Mouse (Mus musculus) left cerebral cortex, postnatal 4 days (tissue): ENCODE results near the gene Smarca5. TPM values are rescaled to one million over a fixed set of nuclear protein-coding genes. Genes with fewer than 3 reads are reported as not detected.
"Not testable (repeated sequence)": the region's sequence is repeated elsewhere in the genome, so short reads cannot be mapped to it uniquely, and the experiment has no call there.

Experiments used
- DNase-seq: peaks from one replicate; pipeline ENCODE4 v3.0.0-alpha.2; 2022
- intact Hi-C: fragments of 180-260 bp; cut with DNase I; formaldehyde crosslinking; loops from one replicate; pipeline ENCODE4 v1.15.1; 2025
- total RNA-seq, 2 experiments: library from RNA; stranded (reverse); gene quantifications; 2 replicates each; pipeline ENCODE4 v1.2.3; 2021

The Smarca5 gene
- total RNA-seq = 10 to 100 TPM; 47.9 to 51.8 TPM

DNA sequence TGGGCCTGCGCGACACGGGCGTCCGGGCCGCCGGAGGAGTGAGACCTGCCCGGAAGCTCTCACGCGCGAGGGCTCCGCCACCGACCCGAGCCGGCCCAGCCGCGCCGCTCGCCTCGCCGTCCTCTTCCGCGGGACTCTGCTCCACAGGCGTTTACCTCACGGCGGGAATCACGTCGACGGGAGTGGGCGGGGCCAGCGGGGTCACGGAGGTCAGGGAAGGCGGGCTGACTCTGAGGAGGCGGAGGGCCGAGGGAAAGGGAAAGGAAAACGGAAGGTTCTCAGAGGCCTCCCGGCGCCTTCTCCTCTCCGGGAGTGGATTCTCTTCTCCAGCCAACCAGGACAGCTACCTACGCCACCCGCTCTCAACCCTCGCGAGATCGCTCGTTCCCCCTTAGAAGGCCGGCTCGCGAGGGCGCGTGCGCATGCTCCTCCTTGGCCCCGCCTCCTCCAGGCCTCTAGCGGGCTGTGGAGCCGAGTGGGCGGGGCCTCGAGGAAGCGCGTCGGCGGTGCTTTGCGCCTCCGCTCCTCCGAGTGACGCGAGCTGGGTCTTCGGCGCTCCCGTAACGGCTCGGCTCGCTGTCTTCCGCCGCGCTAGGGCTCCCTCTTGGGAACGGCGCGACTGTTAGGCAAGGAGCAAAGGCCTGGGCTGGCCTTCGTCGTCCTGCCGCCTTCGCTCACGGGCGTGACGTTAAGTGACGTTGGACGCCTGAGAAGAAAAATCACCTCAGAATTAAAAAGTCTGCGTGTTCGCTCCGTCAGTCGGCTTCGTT, at the start of gene Smarca5:
Smarca5 (minus strand) TSS at position 343 of the 770 bp plus-strand sequence.
- intact Hi-C loops = not testable (repeated sequence)
- DNase-seq = peak; percentile 95

DNA sequence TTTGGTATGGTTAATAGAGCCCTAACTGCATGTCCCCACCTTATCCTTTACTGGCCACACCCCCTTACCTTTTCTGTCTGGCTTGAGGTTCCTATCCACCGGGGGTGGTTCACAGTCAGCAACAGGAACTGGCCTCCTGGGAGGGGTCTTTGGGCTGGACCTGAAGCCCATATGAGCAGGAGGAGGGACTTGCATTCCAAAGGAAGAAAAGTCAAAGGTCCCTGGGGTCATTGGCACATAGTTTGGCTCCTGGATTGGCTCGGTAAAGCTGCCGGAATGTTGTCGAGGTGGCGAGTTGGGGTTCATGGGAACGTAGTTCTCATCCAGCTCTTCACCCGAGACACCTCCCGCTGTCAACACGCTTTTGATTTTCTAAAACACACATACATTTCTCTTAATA, 45.3 kb upstream of the Smarca5 start:
- intact Hi-C loops = no loop called here
- no peak for DNase-seq

DNA sequence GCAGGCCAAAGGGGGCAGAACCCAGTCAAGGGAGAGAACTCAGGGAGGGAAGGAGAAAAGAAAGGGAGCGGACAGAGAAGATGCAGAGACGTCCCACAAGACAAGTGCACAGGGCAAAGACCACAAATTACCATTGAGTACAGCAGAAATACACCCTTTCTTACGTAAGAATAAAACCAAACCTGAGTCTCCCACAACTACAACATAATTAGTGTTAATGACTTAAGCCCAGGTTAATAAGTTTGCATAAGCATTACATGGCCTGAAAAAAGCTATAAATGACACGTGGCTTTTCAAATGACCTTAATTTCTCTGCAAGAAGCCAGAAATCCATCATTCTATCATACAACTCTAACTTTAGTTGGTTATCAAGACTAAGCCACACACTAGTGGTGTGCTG, 44.0 kb upstream of the Smarca5 start:
- intact Hi-C loops = no loop called here
- no peak for DNase-seq

DNA sequence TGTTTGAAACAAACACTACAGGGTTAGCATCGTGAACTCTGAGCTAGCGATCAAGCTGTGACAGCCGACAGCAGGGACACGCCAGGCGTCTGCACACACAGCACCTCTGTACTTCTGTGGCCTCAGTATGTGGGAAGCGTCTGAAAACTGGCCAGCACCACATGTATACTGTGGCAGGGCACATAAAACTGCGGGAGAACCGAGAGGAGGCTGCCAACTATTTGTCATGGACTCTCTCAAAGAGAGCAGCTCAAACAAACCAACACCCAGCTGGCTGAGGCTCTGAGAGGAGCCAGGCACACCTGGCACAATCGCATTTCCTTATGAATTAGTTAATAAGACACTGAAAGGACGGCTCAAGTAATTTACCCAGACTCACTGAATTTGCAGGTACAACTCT, 42.0 kb upstream of the Smarca5 start:
- intact Hi-C loops = no loop called here
- DNase-seq = peak; percentile 42

DNA sequence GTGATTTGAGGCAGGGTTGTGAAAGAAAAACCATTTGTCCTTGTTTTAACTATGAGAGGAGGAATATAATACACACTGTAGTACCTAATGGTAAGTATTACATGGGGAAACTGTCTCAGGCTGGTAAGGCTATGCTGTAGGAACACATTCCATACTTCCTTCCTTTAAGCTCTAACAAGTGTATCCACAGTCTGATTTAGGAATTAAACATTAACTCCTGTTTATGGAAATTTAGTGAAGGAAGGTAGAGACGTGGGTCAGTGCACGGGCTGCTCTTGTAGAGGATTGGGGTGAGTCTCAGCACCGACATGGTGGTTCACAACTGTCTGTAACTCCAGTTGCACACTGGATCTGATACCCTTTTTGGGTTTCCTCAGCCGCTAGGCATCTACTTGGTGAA, 41.0 kb upstream of the Smarca5 start:
- intact Hi-C loops = no loop called here
- DNase-seq = no peak

DNA sequence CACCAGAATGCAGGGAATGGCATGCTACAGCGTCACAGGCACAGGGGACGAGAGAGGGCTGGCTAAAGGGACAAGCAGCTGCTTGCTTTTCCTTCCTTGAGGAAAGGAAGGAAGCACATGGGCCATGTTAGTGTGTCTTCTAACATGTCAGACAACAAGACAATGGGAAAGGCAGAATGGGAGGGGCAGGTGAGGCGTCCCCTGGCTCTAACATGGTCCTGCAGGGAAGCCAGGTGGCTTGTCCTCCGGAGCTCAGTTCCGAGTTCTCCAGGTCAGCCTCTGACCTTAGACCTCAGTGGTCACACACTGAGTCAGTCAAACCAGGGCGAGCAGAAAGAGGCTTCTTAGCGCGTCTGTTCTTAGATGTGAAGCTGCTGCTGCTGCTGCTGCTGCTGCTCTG, 37.1 kb upstream of the Smarca5 start:
- intact Hi-C loops = no loop called here
- DNase-seq = no peak

DNA sequence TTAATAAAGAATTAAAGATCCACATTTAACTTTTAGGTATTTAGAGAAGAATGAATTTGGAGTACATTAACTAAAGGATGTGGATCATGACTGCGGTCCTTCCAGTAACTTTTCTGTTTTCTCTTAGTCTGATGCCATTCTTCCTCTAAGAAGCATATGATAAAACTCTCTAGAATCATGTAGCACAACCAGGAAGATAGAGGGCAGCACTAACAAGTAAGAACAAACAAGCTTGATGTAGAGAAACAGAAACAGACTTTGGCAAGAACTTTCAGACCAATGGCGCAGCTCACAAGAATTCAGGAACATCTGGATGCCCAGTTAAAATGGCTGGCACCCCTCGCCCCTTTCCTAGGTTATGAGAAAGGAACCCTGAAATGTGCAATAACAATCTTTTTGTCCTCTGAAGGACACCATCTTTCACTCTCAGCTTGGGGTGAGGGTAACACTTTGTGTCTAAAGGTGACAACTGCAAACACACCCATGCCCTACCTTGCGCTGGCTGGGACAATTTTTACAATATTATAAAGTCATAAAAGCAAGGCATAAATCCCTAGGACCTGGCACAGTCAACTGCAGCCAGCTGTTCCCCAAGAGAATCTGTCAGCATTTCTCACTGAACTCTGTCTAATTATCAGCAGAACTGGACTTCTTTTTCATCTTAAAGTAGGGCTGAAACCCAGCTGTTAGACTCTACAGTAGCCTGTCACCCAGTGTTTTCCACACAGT, 33.6 kb upstream of the Smarca5 start:
- DNase-seq = no peak

DNA sequence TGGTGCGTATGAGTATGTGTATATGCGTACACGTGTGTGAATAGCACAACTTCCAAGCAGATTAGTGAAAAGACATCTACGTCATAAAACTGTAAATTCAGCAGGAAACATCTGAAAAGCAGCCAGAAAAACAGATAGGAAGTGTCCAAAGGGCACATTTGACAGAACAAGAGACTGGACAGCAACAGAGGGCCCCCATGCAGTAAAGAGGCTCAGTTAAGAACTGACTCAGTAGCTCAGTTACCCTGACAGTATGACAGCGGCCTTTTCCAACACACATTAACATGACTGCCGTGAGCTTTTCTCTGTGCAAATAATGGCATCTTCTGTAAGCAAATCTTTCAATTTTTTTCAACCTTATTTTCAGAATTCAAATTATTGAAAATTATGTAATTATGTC, 29.2 kb upstream of the Smarca5 start:
- intact Hi-C loops = no loop called here
- DNase-seq = no peak

More for the DNA sequence above, 33.6 kb upstream of the Smarca5 start:
- intact Hi-C loops = loop anchor here (5.0 kb wide), 1 partner anchor 109 kb away; the partner anchor contains the start of gene Gab1

DNA sequence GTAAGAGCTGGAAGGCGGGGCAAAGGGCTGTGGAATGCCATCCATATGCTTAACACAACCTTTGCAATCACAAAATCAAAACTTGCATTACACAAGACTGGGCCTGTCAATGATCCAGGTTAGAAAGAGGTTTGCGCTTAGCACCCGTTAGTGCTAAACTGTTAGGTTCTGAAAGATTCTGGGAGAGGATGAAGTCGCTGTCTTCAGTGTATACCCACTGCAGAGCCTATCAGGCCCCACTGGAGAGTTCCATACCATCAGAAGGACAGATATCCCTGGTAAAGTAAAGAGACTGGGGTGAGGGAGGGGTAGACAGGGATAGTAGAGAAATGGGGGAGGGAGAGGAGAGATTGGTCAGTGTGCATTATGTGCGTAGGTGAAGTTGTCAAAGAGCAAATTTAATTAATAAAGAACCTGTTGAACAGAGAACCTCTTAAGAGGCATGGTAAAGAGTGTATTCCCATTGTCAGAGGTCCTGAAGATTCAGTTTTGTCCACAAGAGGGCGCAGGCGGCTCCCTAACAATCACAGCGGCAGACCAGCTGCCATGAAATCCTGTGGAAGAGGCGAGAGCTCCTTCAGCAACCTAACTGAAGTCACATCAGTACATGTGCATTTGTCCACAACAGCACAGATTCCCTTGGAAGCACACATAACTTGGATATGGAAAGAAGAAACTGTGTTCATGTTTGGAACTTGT, 13.9 kb upstream of the Smarca5 start:
- peak; percentile 84 for DNase-seq
- intact Hi-C loops = loop anchor here (5.0 kb wide), 2 partner anchors 124 to 239 kb away; no protein-coding TSS in a partner anchor

DNA sequence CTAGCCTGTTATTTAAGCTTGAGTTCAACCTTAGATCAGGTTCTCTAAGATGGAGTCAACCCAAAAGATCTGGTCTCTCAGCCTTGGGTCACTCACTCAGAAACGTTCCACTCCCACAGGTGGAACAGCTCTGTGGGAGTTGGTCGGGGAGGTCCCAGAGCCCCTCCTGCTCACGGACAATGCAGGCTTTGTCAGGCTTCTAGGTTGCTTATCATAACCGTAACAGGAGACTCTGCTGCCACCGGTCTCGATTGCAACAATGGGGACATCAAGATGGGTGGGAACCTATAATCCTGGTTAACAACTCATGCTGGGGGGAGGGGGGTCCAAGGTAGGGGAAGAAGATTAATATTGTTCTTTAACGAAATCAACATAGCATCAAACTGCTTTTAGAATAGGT, 13.1 kb upstream of the Smarca5 start:
- intact Hi-C loops = loop anchor here (5.0 kb wide), 2 partner anchors 125 to 240 kb away; no protein-coding TSS in a partner anchor
- no peak for DNase-seq

DNA sequence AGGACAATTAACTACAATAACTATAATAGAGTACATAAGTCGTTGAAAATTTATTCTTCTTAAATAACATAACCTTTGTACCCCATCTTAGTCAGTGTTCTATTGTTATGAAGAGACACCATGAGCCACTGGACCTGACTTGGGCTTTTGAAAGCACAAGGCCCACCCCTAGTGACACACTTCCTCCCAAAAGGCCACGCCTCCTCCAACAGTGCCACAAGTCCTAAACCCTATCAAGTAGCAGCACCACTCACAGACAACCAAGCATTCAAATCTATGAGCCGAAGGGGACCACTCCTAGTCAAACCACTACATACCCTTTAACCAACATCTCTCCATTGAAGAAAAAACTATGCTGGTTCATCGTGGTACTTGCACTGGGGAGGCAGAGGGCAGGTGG, 9.8 kb upstream of the Smarca5 start:
- intact Hi-C loops = no loop called here
- DNase-seq = no peak

DNA sequence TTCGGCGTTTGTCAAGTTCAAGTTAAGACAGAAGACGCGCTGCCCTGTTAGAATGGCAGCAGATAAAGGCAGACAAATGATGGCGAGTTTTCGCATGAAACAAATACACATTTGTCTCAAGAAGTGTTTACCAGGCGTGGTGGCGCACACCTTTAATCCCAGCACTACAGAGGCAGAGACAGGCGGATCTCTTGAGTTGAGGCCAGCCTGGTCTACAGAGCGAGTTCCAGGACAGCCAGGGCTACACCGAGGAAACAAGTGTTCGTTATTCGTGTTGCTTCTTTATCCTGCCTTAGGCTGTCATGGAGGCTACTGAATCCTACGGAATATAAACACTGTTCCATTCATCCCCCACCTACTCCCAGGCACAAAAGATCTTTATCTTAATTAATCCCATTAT, 635 bp upstream of the Smarca5 start:
- no peak for DNase-seq
- intact Hi-C loops = no loop called here

DNA sequence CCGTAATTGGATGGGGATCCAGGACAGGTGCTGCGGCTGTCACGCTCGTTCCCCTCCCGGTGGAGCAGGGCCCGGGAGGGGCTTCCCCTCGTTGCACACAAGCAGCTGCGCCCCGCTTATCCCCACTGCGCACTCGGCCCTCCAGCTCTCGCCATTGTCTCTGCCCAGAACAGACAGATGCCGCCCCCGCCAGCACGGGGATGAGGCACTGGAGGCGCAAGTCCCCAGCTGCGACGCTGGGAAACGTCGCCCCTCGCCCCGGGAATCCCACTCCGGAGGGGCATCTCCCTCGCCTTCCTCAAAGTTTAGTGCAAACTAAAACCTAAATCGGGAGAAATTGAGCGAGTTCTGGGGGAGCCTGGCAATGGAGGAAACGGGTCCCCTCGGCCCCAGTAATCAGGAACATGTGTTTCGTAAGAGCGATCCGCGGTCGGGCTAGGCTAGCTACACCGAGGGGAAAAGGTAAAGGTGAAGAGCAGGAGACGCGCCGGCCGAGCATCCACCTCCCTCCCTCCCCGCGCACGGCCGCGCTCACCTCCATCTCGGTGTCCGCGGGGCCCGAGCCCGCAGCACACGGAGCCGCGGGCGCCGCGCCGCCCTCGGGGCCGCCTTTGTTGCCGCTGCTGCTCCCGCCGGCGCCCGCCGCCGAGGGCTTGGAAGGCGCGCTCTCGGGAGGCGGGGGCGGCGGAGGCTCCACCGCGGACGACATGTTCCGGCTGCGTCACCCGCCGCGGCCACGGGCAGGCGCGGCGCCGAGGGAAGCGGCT, 726 bp downstream of the Smarca5 start:
- DNase-seq = peak; percentile 79
- intact Hi-C loops = no loop called here

DNA sequence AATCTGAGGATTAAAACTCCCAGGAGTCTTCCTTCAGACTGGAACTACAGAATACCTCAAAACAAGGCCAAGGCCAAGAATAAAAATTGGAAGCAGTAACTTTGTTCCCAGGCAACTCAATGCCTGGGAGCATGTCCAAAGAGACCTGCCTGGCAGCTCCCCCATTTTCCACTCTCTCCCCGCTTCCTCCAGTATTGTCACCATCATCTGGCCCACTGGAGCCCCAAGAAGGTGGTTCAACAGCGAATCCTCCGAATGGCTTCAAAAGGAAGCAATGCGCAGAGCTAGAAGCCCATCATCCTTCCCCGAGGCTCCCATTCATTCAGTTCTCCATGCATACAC, 1.3 kb downstream of the Smarca5 start:
- DNase-seq = no peak
- intact Hi-C loops = no loop called here

DNA sequence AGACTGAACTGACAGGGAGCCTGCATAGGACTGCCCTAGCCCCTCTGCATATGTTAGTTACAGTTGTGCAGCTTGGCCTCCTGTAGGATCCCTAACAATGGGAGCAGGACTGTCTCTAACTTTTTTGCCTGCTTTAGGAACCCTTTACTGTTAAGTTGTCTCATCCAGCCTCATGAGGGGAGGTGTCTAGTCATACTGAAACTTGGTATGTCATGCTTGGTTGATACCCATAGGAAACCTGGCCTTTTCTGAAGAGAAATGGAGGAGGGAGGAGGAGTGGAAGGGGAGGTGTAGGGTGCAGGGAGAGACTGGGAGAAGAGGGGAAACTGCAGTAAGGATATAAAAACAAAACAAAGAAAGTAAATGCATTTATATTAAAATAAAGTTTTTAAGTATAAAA, 7.0 kb downstream of the Smarca5 start:
- intact Hi-C loops = no loop called here
- DNase-seq = no peak

DNA sequence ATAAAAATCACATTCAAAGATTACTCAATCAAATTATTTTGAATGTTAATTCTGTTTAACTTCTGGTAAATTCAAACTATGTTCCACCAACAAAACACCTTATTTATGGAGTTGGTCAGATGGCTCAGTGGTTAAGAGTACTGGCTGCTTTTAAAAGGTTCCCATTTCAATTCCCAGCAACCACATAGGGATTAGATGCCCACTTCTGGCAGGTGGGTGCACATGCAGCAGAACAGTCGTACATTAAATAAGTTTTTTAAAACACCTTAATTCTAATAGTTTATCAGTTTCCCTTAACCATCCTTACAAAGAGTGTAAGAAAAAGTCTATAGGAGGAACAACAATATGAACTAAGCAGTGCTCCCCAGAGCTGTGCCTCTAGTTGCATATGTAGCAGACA, 24.8 kb downstream of the Smarca5 start:
- DNase-seq = no peak
- intact Hi-C loops = loop anchor here (5.0 kb wide), 1 partner anchor 222 kb away; the partner anchor contains the start of gene Gypa

DNA sequence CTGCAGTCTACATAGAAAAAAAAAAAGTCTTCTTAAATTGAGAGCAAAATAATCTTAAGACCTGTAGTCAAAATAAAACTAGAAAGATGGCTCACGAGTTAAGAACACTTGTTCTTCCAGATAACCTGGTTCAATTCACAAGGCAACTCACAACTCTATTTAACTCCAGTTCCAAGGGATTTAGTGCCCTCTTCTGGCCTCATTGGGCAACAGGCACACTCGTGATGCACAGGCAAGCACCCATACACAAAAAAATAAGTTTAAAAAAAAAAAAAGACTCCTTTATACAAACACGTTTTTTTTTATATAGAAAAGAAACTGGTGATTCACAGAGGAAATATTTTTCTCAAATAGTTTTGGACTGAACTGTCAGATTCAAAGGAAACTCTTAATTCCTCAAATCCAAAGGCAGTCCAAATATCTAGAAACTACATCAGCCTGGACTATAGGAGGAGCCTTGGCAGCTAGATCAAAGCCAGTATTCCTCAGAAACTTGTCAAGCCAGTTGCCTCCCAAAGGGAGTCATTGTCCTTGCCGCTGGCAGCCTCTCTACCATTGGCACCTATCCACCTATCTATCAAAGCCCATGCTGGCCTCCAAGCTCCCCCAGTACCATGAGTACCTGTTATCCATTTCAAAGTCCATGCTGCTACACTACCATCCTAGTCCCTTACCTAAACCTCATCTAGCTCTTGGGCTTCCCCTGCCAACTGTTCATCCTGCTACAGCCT, 28.5 kb downstream of the Smarca5 start:
- intact Hi-C loops = loop anchor here (5.0 kb wide), 1 partner anchor 219 kb away; the partner anchor contains the start of gene Gypa
- peak; percentile 6 for DNase-seq

DNA sequence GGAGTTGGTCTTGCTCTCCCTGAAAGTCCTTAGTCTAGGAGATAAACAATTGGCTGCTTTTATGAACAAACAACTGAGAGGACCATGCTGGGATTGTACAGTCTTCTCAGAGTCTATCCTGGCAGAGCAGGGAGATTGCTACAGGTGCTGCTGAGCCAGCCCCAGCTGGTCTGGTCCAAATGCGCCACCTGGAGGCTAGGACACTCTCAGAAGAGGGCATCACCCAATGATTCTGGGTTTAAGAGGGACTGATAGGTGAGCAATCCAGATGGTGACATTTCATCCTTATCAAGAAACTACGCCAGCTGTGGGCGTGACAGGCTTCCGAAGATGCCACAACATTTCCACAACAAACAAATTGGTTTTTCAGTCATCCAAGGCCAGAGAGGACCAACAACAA, 51.2 kb downstream of the Smarca5 start:
- intact Hi-C loops = loop anchor here (5.0 kb wide), 1 partner anchor 196 kb away; the partner anchor contains the start of gene Gypa
- peak; percentile 72 for DNase-seq

DNA sequence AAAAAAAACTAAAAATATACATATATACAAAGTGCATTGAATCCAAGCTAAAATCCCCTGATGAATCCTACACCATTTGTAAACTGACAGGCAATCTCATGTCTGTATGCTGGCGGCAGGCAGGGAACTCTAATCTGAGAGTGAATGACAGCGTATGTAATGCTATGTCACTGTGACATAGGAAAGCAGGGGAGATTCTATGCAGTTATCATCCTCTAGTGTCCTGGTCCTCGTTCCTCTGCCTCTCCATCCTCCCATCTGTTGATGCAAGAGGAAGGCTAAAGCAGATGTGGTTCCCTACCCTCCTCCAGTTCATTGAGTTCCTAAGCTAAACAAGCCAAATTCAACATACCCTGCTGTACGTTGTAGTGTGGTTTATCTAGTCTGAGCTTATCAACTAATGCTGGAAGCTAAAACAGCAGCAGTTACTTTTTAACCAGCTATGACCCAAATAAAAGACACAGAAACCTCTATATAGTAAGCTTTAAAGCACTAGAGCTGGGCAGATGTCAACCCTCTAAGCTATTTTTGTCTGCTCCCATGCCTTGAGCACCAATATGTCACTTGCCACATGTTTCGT, 55.5 kb downstream of the Smarca5 start:
- DNase-seq = no peak
- intact Hi-C loops = no loop called here

DNA sequence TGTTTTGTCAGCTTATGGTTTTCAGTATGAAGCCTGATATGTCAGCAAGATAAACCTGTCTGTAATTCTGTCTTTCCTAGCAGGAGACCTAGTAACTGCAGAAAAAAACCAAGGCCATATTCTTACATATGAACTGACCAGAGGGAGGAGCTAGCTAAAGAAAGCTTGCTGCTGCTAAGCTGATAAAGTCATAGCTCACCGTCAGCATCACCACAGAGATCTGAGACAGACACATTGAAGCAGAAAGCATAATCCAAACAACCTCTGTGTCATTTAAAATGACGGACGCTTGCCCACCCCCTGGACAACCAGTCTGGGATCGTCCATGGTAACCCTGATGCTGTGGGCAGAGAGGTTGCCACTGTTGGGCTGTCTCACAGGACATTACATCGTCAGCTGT, 56.7 kb downstream of the Smarca5 start:
- no peak for DNase-seq
- intact Hi-C loops = no loop called here
